Mouse (Mus musculus): ENCODE measurements at regions not wholly inside any gene's neighbourhood (a gene's known extent, or its start where the extent isn't known, plus 50 kb on each side); places are given as distances from the start of the nearest gene placed in this dataset.
"Not testable (repeated sequence)": the region's sequence is repeated elsewhere in the genome, so short reads cannot be mapped to it uniquely, and the experiment has no call there.

GRCm38 (mm10) chr3:68782363-68782762 is 87.0 kb upstream of the 1110032F04Rik start:
- H3K36me3 ChIP-seq = no peaks in the 10 kb centered on the region
- no peaks in the 10 kb centered on the region for H3K9me3 ChIP-seq (replicated peaks)
- no peak overlapping the region for H3K27ac ChIP-seq
- WGBS = 10% methylated on average over 4 of the region's 4 CpGs
- peaks cover 44% of the 10 kb centered on the region for H3K4me1 ChIP-seq
- no peak overlapping the region for H3K4me3 ChIP-seq
- no peaks in the 10 kb centered on the region for H3K27me3 ChIP-seq (ENCODE audit: low read depth, poor library complexity, severe bottlenecking)
- DNase-seq (ENCODE audit: low spot score) = no peak

GRCm38 (mm10) chr3:68783666-68784416 is 85.5 kb upstream of the 1110032F04Rik start:
- WGBS = 32% methylated on average over 7 of the region's 7 CpGs
- no peaks in the 10 kb centered on the region for H3K36me3 ChIP-seq
- peaks cover 50% of the 10 kb centered on the region for H3K4me1 ChIP-seq
- no peaks in the 10 kb centered on the region for H3K27me3 ChIP-seq (ENCODE audit: low read depth, poor library complexity, severe bottlenecking)
- no peak overlapping the region for H3K27ac ChIP-seq
- no peak for DNase-seq (ENCODE audit: low spot score)
- no peaks in the 10 kb centered on the region for H3K9me3 ChIP-seq (replicated peaks)
- no peak overlapping the region for H3K4me3 ChIP-seq

- H3K4me1 ChIP-seq = peaks cover 34% of the 10 kb centered on the region
These were observed 82.6 kb upstream of the 1110032F04Rik start for GRCm38 (mm10) chr3:68786771-68787170.

GRCm38 (mm10) chr3:68787385-68788175 is 81.8 kb upstream of the 1110032F04Rik start:
- Histone ChIP-seq H3K9me3 (replicated peaks) (no peaks in the 10 kb centered on the region), H3K27ac (0 out of 2 replicates have a peak overlapping the region, but pooled peaks have one; percentile 28), H3K36me3 (no peaks in the 10 kb centered on the region), H3K4me3 (no peak overlapping the region), H3K4me1 (peaks cover 27% of the 10 kb centered on the region), H3K27me3 (ENCODE audit: low read depth, poor library complexity, severe bottlenecking) (no peaks in the 10 kb centered on the region)
- 26% methylated on average over 10 of the region's 10 CpGs for WGBS
- no peak for DNase-seq (ENCODE audit: low spot score)

More at GRCm38 (mm10) chr3:68786771-68787170, 82.6 kb upstream of the 1110032F04Rik start:
- no peaks in the 10 kb centered on the region for H3K9me3 ChIP-seq (replicated peaks)
- H3K4me3 ChIP-seq = no peak overlapping the region
- DNase-seq (ENCODE audit: low spot score) = no peak
- H3K27ac ChIP-seq = no peak overlapping the region
- no peaks in the 10 kb centered on the region for H3K36me3 ChIP-seq
- H3K27me3 ChIP-seq (ENCODE audit: low read depth, poor library complexity, severe bottlenecking) = no peaks in the 10 kb centered on the region
- 79% methylated on average over 3 of the region's 3 CpGs for WGBS

GRCm38 (mm10) chr3:68789491-68789890 is 79.9 kb upstream of the 1110032F04Rik start:
- 88% methylated on average over 6 of the region's 6 CpGs for WGBS
- Histone ChIP-seq H3K36me3 (no peaks in the 10 kb centered on the region), H3K4me3 (no peak overlapping the region), H3K4me1 (peaks cover 18% of the 10 kb centered on the region), H3K9me3 (replicated peaks) (no peaks in the 10 kb centered on the region), H3K27me3 (ENCODE audit: low read depth, poor library complexity, severe bottlenecking) (no peaks in the 10 kb centered on the region), H3K27ac (no peak overlapping the region)
- DNase-seq (ENCODE audit: low spot score) = no peak

GRCm38 (mm10) chr3:68790466-68790865 is 78.9 kb upstream of the 1110032F04Rik start:
- no peaks in the 10 kb centered on the region for H3K27me3 ChIP-seq (ENCODE audit: low read depth, poor library complexity, severe bottlenecking)
- no peak overlapping the region for H3K27ac ChIP-seq
- 91% methylated on average over 4 of the region's 4 CpGs for WGBS
- H3K36me3 ChIP-seq = no peaks in the 10 kb centered on the region
- no peak for DNase-seq (ENCODE audit: low spot score)
- no peak overlapping the region for H3K4me3 ChIP-seq
- H3K9me3 ChIP-seq (replicated peaks) = no peaks in the 10 kb centered on the region
- H3K4me1 ChIP-seq = peaks cover 18% of the 10 kb centered on the region

GRCm38 (mm10) chr3:68792883-68793282 is 76.5 kb upstream of the 1110032F04Rik start:
- no peaks in the 10 kb centered on the region for H3K36me3 ChIP-seq
- no peaks in the 10 kb centered on the region for H3K9me3 ChIP-seq (replicated peaks)
- WGBS = 94% methylated on average over 4 of the region's 4 CpGs
- peaks cover 5% of the 10 kb centered on the region; the same call in 1 of the 2 replicates for H3K4me1 ChIP-seq
- no peak for DNase-seq (ENCODE audit: low spot score)
- no peaks in the 10 kb centered on the region for H3K27me3 ChIP-seq (ENCODE audit: low read depth, poor library complexity, severe bottlenecking)
- H3K27ac ChIP-seq = no peak overlapping the region
- H3K4me3 ChIP-seq = no peak overlapping the region

GRCm38 (mm10) chr3:68793923-68794322 is 75.5 kb upstream of the 1110032F04Rik start:
- H3K27ac ChIP-seq = no peak overlapping the region

GRCm38 (mm10) chr3:68794380-68795014 is 74.9 kb upstream of the 1110032F04Rik start:
- H3K27me3 ChIP-seq (ENCODE audit: low read depth, poor library complexity, severe bottlenecking) = no peaks in the 10 kb centered on the region
- WGBS = 60% methylated on average over 4 of the region's 4 CpGs
- H3K4me1 ChIP-seq = 0 out of 2 replicates have a peak, but pooled peaks cover 4% of the 10 kb centered on the region
- no peak overlapping the region for H3K27ac ChIP-seq
- no peaks in the 10 kb centered on the region for H3K36me3 ChIP-seq
- H3K4me3 ChIP-seq = no peak overlapping the region
- H3K9me3 ChIP-seq (replicated peaks) = no peaks in the 10 kb centered on the region
- DNase-seq (ENCODE audit: low spot score) = no peak

More at GRCm38 (mm10) chr3:68793923-68794322, 75.5 kb upstream of the 1110032F04Rik start:
- 0 out of 2 replicates have a peak, but pooled peaks cover 4% of the 10 kb centered on the region for H3K4me1 ChIP-seq
- no peaks in the 10 kb centered on the region for H3K36me3 ChIP-seq
- H3K27me3 ChIP-seq (ENCODE audit: low read depth, poor library complexity, severe bottlenecking) = no peaks in the 10 kb centered on the region
- H3K4me3 ChIP-seq = no peak overlapping the region
- no peak for DNase-seq (ENCODE audit: low spot score)
- 87% methylated on average over 2 of the region's 2 CpGs for WGBS
- no peaks in the 10 kb centered on the region for H3K9me3 ChIP-seq (replicated peaks)

GRCm38 (mm10) chr3:68795641-68796040 is 73.7 kb upstream of the 1110032F04Rik start:
- 86% methylated on average over 3 of the region's 3 CpGs for WGBS
- no peak for DNase-seq (ENCODE audit: low spot score)
- Histone ChIP-seq H3K27me3 (ENCODE audit: low read depth, poor library complexity, severe bottlenecking) (no peaks in the 10 kb centered on the region), H3K4me1 (0 out of 2 replicates have a peak, but pooled peaks cover 4% of the 10 kb centered on the region), H3K36me3 (no peaks in the 10 kb centered on the region), H3K9me3 (replicated peaks) (no peaks in the 10 kb centered on the region), H3K27ac (no peak overlapping the region), H3K4me3 (no peak overlapping the region)

- H3K36me3 ChIP-seq; H3K4me1 ChIP-seq; DNase-seq (ENCODE audit: low spot score); H3K27ac ChIP-seq; H3K27me3 ChIP-seq (ENCODE audit: low read depth, poor library complexity, severe bottlenecking); H3K4me3 ChIP-seq; H3K9me3 ChIP-seq (replicated peaks): not testable (repeated sequence)
- WGBS = 90% methylated on average over 8 of the region's 8 CpGs
These were observed 71.0 kb upstream of the 1110032F04Rik start for GRCm38 (mm10) chr3:68798408-68798807.

GRCm38 (mm10) chr3:68808866-68809265 is 60.5 kb upstream of the 1110032F04Rik start:
- 83% methylated on average over 2 of the region's 2 CpGs for WGBS
- H3K4me3 ChIP-seq = no peak overlapping the region
- no peaks in the 10 kb centered on the region for H3K27me3 ChIP-seq (ENCODE audit: low read depth, poor library complexity, severe bottlenecking)
- H3K4me1 ChIP-seq = no peaks in the 10 kb centered on the region
- no peaks in the 10 kb centered on the region for H3K9me3 ChIP-seq (replicated peaks)
- no peaks in the 10 kb centered on the region for H3K36me3 ChIP-seq
- no peak for DNase-seq (ENCODE audit: low spot score)
- no peak overlapping the region for H3K27ac ChIP-seq

- no peak for DNase-seq (ENCODE audit: low spot score)
- Histone ChIP-seq H3K4me1 (no peaks in the 10 kb centered on the region), H3K27ac (no peak overlapping the region), H3K9me3 (replicated peaks) (no peaks in the 10 kb centered on the region), H3K27me3 (ENCODE audit: low read depth, poor library complexity, severe bottlenecking) (no peaks in the 10 kb centered on the region), H3K36me3 (no peaks in the 10 kb centered on the region), H3K4me3 (no peak overlapping the region)
- WGBS = 92% methylated on average over 3 of the region's 3 CpGs
These were observed 55.9 kb upstream of the 1110032F04Rik start for GRCm38 (mm10) chr3:68813461-68813860.

Measured in limb, embryonic 10.5 days (tissue).